Mouse (Mus musculus) large intestine, adult 2 months (tissue): Measurements from ENCODE around the gene Rrp1b. TPM values are rescaled to one million over a fixed set of nuclear protein-coding genes. Genes with fewer than 3 reads are reported as not detected.

Source experiments
- DNase-seq: peaks from one replicate; pipeline ENCODE4 v3.0.0-alpha.2; 2012; ENCODE audit warnings: low read depth, low spot score
- WGBS: fragments of 180-500 bp; shearing (Covaris S2); methylation state at CpG from one replicate; pipeline ENCODE4 v1.1.7; 2018; 5-methylcytosine and 5-hydroxymethylcytosine counted together
- polyA plus RNA-seq: library from polyadenylated mRNA; depleted of rRNA; stranded (reverse); fragments of >200 nt; gene quantifications from 2 replicates; pipeline ENCODE4 v1.2.3, GENCODE M21; 2012; rRNA removed

Rrp1b gene
- 5.6 and 7.3 TPM in 2 replicates for polyA plus RNA-seq

- peak; percentile 44 for DNase-seq
- 4% methylated on average over 52 of the region's 52 CpGs for WGBS
Observed at GRCm38 (mm10) chr17:32035609-32036508, at the start of gene Rrp1b, which contains the start of gene Hsf2bp. Gene Rrp1b (plus strand): TSS chr17:32036100. Gene Hsf2bp (minus strand): TSS chr17:32036349.

- WGBS, result 44% methylated on average over 1 of the region's 1 CpGs
Observed at GRCm38 (mm10) chr17:31986915-31987314, 49.0 kb upstream of the Rrp1b start.

GRCm38 (mm10) chr17:31989035-31989434 is 46.9 kb upstream of the Rrp1b start:
- peak; percentile 47 for DNase-seq
- WGBS, result 28% methylated on average over 2 of the region's 2 CpGs

More at GRCm38 (mm10) chr17:31986915-31987314, 49.0 kb upstream of the Rrp1b start:
- no peak for DNase-seq

GRCm38 (mm10) chr17:31992004-31992403 is 43.9 kb upstream of the Rrp1b start:
- no peak for DNase-seq
- 82% methylated on average over 2 of the region's 2 CpGs for WGBS

GRCm38 (mm10) chr17:31993354-31993753 is 42.5 kb upstream of the Rrp1b start:
- peak; percentile 65 for DNase-seq
- 25% methylated on average over 1 of the region's 1 CpGs for WGBS

GRCm38 (mm10) chr17:31994132-31994531 is 41.8 kb upstream of the Rrp1b start:
- DNase-seq, result no peak

GRCm38 (mm10) chr17:31995784-31996183 is 40.1 kb upstream of the Rrp1b start:
- DNase-seq, result no peak
- WGBS, result 61% methylated on average over 2 of the region's 2 CpGs

GRCm38 (mm10) chr17:31996331-31996730 is 39.6 kb upstream of the Rrp1b start:
- no peak for DNase-seq
- 77% methylated on average over 4 of the region's 4 CpGs for WGBS

GRCm38 (mm10) chr17:31998351-31998750 is 37.5 kb upstream of the Rrp1b start:
- DNase-seq, result no peak
- 87% methylated on average over 1 of the region's 1 CpGs for WGBS

GRCm38 (mm10) chr17:32003251-32003650 is 32.6 kb upstream of the Rrp1b start:
- no peak for DNase-seq
- 88% methylated on average over 3 of the region's 3 CpGs for WGBS

- 52% methylated on average over 5 of the region's 5 CpGs for WGBS
- no peak for DNase-seq
Observed at GRCm38 (mm10) chr17:32006800-32007199, 29.1 kb upstream of the Rrp1b start.

GRCm38 (mm10) chr17:32011694-32012093 is 24.2 kb upstream of the Rrp1b start:
- no peak for DNase-seq
- WGBS, result 82% methylated on average over 6 of the region's 6 CpGs

- WGBS, result 43% methylated on average over 3 of the region's 3 CpGs
- no peak for DNase-seq
Observed at GRCm38 (mm10) chr17:32012254-32012653, 23.6 kb upstream of the Rrp1b start.

GRCm38 (mm10) chr17:32013659-32014058 is 22.2 kb upstream of the Rrp1b start:
- no peak for DNase-seq

GRCm38 (mm10) chr17:32016481-32016880 is 19.4 kb upstream of the Rrp1b start:
- 81% methylated on average over 8 of the region's 8 CpGs for WGBS

GRCm38 (mm10) chr17:32018127-32018894 is 17.6 kb upstream of the Rrp1b start:
- WGBS, result 66% methylated on average over 5 of the region's 5 CpGs
- no peak for DNase-seq

More at GRCm38 (mm10) chr17:32016481-32016880, 19.4 kb upstream of the Rrp1b start:
- no peak for DNase-seq

- 85% methylated on average over 3 of the region's 3 CpGs for WGBS
- DNase-seq, result no peak
Observed at GRCm38 (mm10) chr17:32021981-32022380, 13.9 kb upstream of the Rrp1b start.

- WGBS, result 58% methylated on average over 6 of the region's 6 CpGs
- no peak for DNase-seq
Observed at GRCm38 (mm10) chr17:32022551-32022950, 13.3 kb upstream of the Rrp1b start.

GRCm38 (mm10) chr17:32023088-32023487 is 12.8 kb upstream of the Rrp1b start:
- DNase-seq, result no peak
- whole genome bisulfite sequencing, result 49% methylated on average over 8 of the region's 8 CpGs

GRCm38 (mm10) chr17:32024671-32025073 is 11.2 kb upstream of the Rrp1b start:
- DNase-seq, result no peak
- WGBS, result 72% methylated on average over 5 of the region's 5 CpGs
